Mouse (Mus musculus): ENCODE measurements at regions not wholly inside any gene's neighbourhood (a gene's known extent, or its start where the extent isn't known, plus 50 kb on each side); places are given as distances from the start of the nearest gene placed in this dataset.
A peak's percentile ranks its signal among the peaks of the same experiment; 100 is the strongest.

DNA sequence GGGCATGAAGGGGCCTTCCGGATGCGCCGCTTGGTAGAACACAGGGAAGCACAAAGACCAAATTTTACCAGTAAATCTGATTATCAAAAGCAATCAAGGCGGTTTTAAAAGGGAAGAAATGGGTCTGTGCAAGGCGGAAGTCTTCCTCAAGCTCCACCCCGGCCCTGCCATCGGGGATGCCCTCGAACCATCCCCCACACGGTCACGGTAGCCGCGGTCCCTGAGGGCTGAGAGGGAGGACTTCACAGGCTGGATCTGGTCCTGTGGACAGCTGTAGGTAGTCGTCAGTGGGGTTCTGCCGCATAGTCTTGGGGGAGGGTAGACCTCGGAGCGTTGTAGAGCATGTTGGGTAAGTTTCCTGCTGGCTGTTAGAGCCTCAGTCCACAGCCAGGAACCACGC lies 104.9 kb downstream of the Tpra1 start:
- DNase-seq (ENCODE audit: low read depth, low spot score): no peak

DNA sequence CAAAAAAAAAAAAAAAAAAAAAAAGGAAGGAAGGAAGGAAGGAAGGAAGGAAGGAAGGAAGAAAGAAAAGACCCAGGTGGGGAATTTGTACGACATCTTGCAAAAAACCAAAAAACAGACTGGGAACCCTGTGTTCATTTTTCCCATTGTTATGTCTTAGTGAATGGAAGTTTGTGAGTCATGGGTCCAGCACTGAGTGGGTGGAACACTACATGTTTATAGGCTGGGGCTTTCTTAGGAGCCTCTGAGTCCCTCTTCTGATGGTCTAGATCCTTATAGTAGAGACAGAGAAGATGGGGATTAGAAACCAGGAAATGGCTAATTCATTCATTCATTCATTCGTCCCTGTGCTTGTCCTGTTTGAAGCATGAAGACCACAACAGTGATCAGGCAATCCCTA lies 105.5 kb downstream of the Tpra1 start:
- DNase-seq (ENCODE audit: low read depth, low spot score): no peak

DNA sequence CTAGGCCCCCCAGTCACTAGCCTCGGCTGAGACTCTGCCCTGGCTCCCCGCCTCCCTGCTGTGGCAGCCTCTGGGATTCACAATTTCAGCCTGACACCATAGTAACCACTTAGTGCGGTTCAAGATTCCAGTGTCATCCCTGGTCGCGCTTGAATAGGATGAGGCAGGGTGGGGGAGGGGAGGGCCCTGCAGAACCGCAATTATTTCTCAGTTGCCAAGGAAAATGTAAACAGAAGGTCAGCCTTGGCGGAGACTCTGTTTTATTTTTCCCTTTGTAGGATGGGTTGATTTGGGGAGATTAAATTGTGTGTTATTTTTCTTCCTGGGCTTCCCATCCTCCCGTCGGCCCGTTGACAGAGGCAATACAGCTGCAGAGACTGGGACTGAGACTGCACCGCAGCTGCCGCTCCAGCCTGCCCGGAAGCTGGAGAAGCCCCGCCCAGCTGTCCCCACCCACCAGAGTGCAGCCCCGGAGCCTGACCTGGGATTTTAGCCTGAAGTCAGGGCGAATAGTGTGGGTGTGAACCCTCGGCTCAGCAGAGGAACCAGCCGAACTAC lies 106.6 kb downstream of the Tpra1 start:
- DNase-seq (ENCODE audit: low read depth, low spot score): peak; percentile 40

DNA sequence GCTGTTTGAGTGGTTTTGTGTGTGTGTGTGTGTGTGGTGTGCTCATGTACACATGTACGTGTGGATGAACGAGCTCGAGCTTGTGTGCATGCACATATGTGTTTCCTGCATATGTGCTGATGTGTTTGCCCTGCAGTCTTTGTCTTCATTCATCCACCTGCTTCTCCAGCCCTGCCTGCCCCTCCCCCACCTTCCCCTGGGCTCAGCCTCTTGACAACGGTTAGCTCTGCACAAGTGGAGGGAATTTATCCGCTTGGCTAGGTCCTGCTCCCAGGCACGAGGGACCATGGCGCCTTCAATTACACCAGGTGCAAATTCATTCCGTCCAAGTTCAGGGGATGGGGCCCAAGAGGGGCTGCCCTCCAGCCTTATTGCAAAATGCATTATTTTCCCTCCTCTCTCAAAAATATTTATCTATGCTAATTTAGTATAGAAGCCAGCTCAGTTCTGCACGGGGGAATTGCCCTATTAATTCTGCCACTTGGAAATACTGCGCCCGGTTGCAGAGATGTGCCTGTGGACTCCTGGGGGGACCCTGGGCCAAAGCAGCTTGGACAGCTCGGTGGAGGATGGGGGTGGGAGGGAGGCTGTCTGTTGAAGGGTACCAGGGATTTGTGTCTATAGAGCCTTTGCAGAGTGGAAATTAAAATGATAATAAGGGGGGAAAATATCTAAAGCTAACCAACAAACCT lies 111.1 kb downstream of the Tpra1 start:
- no peak for DNase-seq (ENCODE audit: low read depth, low spot score)

DNA sequence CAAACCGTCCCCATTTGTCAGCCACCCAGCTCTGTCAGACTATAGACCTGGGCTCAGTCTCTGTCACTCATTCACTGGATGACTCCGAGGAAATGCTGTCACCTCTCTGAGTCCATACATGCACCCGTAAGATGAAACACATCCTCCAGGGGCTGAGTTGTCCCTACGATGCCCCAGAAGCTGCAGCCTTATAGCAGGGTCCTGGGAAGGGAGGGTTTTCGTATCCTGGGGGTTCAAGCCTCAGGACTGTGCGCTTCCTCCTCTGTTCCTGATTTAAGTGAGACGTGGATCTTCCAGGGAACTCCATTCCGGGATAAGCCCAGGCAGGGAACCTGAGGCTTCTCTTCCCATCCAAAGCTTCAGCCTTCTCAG lies 111.6 kb downstream of the Tpra1 start:
- no peak for DNase-seq (ENCODE audit: low read depth, low spot score)

DNA sequence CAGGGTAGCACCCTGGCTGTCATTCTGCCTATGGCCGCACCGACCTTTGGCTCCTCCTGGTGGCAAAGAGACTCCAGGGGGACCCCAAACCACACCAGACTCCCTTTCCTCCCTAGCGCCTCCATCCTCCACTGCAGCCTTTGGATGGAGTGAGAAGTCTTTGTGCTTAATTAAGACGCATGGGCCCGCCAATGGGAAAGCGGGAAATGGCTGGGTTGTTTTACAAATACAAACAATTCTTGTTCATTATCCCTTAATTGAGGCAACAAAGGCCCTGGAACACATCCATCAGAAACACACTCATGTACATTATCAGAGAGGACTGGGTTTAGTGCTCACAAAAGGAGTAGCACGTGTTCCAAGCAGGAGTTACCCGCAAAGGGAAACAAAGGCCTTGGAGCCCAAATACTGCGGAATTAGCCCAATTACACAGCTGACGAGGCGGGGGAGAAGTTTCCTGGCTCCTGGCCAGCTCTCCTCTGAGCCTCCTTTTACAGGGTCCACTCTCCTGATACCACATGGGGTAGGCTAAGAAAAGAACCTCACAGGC lies 122.1 kb downstream of the Tpra1 start:
- DNase-seq (ENCODE audit: low read depth, low spot score): no peak

DNA sequence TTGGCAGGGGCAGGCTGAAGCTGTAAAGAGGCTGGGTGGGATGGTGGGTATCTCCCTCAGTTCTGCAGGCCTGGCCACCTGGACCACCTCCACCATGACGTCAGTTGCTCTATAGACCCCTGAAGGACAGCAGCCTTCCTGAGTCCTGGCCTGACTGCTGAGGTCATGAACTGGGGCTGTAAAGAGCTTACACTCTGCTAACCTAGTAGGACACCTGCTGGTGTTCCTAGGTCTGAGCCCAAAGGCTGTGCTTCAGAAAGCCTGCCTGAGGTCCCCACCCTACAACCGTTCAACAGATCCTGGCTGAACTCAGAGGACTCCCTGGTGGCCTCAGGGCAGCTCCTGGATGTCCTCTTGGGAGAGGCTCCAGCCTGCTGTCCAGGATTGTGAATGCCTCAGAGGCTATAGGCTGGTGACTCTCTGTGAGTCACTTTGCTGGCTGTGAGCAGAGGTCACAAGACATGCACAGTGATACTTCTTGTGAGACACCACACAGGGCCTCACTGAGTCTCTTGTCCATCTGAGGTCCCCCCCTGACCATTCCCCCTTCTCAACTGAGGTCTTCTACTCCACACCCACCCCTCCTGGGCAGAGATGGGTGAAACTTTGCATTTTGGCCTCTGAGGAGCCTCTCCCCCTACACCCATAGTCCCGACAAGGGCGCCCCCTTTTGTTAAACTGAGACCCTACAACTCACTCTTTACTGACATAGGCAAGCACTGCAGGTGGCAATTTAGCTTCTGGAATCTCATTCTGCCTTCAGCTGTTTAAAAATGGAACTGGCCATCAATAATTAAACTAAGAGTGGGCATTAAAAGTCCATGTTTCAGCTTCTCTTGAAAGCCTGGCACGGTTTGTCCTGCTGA lies 131.6 kb downstream of the Tpra1 start:
- no peak for DNase-seq (ENCODE audit: low read depth, low spot score)

DNA sequence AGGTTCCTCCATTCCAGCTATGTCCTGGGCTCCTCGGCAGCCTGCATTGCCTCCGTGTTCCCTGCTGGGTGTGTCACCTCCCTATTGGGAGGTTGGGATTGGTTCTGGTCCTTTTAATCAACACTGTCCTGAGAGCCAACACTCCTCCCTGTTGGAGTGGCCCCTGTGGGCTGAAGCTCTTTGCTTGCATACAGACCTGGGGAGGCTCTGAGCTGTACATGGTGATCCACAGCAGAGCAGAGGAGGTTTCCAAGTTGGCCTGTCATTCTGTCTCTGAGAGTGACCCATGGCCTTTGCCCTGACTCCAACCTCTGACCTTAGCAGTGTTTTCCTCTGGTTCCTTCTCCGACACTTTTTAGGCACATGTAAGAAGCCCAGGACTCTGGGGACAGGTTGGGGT lies 132.4 kb downstream of the Tpra1 start:
- no peak for DNase-seq (ENCODE audit: low read depth, low spot score)

DNA sequence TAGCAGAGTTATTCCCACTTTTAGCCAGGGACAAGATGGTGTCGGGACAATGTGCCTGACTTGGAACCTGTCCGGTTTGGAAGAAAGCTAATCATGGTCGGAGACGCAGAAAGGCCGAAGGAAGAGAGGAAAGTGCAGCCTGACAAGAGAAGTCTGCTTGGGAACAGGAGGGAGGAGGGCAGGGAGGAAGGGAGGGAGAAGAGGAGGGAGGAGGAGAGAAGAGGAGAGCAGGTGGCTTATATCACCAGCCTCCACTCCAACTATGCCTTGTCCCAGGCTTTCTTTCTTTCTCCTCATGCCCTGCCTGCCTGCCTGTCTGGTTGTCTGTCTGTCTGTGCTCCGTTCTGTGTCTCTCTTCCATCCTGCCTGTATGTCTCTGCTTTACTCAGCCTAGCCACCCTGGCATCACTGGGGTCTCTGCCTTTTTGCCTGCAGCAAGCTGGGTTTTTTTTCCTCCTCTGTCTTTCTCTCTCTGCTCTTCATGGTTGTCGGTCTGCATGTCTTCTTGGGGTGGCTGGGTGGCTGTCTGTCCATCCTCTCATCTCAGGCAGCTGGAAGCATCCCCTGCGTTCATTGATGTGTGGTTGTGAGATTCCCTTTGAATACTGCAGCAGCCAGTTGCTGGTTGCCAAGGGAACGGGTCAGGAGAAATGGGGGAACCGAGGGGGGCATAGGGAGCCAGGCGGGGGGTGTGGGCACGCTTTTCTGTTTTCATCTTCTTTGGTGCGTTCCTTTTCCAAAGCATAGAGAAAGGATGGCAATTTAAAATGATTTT lies 133.2 kb downstream of the Tpra1 start:
- DNase-seq (ENCODE audit: low read depth, low spot score): no peak

DNA sequence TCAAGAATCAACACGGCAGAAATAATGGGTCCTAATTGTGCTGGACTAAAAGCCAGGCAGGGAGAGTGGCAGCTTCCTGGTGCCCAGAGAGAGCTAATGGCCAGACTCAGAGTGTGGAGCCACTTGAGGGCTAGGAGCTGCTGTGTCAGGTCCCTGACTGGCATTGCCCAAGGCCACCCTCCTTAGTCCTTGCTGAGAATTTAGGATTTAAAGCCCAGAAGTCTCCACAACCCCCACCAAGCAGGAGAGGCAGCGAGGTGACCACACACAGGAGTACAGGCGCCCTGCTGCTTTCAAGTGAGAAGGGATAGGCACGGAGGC lies 133.7 kb downstream of the Tpra1 start:
- no peak for DNase-seq (ENCODE audit: low read depth, low spot score)

DNA sequence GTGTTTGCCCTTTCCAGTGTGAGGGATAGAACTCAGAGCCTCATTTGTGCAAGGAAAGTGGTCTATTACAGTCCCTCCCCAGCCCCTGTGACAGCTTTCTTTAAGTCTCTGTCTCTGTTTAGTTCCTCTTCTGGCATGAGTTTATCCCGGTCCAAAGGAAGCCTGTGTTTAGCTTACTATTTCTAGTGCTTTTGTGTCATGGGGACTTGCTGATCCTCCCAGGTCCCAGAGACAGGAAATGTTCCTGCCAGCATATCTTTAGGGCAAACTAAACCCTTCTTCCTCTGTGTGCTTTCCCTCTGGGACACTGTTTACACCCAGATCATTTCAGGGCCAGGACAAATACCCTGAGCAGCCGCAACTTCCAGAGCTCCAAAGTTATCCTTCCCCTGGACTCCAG lies 135.3 kb downstream of the Tpra1 start:
- DNase-seq (ENCODE audit: low read depth, low spot score): no peak

DNA sequence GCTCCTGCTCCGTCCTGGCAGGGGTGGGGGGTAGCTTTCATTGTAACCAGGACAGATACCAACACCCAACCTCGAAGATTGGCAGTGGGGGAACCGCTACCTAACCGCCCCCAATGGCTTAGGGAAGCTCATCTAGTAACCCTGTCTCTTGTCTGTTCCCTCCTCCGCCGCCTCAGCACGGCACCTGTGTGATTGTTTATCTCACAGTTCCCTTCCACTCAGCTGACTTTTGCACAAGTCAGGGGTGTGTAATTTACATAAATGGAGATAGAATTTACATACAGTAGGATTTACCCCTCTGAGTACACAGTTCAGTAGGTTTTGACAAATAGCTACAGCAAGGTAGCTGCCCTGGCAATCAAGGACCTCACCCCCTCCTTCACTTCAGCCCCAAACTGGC lies 135.8 kb downstream of the Tpra1 start:
- DNase-seq (ENCODE audit: low read depth, low spot score): no peak

DNA sequence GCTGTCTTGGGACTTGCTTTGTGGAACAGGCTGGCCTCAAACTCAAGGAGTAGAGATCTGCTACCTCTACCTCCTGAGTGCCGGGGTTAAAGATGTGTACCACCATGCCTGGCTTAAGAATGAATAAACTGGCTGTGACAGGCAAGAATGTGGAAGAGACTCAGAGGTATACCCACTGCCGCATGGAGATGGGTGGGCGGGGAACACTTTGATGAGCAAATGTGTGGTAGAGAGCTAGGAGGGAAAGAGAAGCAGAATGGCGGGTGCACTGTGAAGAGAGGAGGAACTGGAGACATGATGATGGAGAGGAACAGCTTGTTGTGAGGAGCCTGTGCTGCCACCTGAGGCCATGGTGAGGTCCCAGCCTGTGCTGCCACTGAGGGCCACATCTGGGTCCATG lies 138.9 kb downstream of the Tpra1 start:
- no peak for DNase-seq (ENCODE audit: low read depth, low spot score)

DNA sequence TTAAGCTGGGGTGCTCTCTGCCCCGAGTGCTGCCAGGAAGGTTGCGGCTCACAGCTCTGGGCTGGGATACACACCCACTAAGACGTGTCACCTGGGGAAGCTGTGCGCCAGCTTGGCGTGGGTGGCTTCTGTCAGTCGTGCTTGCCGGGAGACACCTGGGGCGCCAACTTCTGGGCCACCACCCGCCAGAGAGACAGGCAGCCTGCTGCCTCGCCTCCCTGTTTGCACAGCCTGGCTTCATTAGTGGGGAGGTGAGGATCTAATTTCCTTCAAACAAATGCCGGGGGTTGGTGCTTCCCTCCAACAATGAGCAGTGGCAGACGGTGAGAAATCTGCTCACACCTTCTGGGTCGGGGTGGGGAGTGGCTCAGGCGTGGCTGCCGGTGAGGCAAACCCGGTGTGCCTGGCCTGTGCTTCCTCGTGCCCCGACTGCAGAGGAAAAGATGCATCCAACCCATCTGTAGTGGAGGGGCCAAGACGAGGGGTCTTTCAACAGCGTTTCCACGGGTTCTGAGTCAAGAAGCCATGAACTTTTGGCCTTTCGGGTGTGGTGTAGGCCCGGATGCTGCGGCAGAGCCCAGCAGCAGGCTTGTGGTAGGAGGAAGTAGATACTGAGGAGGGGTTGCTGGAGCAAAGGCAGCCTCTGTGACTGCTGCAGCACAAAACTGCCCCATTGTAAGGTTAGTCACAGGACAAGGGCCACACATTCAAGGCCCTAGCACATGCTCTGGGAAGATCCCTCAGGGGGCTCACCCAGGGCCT lies 140.6 kb downstream of the Tpra1 start:
- no peak for DNase-seq (ENCODE audit: low read depth, low spot score)

DNA sequence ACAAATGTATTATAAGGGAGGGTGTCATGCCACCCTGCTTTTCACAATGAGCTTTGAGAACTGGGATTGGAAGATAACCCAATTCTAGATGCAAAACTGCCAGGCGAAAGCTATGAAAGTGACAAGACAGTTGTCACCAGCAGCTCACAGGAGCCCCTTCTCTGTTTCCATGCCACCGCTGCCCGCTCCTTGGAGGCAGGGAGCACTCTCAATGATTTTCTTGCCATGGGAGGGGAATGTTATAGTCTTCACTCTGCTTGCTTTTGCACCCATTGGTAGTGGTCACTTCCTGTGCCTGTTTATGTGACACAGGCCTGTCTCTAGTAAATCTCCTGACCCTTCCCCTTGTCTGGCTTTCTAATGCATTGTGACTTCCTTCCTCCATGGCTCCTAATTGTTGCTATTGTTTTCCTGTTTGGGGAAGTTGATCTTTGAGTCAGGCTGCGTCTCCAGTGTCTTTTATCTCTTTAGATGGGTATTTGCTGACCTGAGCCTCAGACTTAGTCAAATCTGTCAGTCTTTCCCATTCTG lies 143.4 kb downstream of the Tpra1 start:
- no peak for DNase-seq (ENCODE audit: low read depth, low spot score)

DNA sequence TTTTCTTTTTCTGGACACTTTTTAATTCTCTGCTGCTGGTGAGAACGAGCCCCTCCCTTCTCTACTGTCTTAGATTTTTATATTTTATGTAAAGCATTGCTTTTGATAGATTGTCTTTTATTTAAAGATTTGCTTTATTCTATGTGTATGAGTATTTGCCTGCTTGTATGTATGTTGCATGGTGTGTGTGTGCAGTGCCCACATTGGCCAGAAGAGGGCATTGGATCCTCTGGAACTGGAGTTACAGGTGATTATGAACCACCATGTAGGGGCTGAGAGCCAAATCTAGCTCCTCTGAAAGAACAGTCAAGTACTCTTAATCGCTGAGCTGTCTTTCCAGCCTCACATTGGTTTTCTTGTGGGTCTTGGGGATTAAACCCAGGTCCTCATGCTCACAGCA lies 144.4 kb downstream of the Tpra1 start:
- no peak for DNase-seq (ENCODE audit: low read depth, low spot score)

DNA sequence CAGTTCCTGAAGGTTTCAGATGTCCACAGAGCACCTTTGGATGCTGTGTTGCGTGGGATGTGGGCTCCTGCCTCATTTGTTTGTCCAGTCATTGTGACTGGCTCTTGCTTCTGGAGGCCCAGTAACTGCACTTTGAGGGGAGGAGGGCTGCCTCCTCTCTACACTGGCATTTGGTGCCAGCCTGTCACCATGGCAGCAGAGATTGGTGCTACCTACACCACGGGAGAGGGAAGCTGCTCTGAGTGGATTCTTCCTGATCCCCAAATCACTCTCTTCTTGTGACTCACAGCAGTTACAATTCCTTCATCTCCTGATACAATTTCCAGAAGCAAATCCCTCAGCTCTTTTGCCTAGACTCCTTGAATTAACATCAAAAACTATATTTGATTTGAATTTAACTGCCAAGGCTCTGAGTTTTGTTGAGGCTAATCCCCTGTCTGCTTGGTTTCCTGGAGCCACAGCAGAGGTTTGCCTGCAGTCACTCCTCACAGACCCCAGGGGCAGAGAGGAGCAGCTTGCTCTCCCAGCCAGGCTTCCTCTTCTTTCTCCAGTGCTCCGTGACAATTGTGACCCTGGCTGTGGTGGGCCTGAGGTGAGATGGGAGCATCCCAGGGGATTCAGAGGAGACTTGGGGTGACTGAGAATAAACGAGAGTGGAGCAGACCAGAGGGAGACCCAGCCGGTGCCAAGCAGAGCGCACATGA lies 145.7 kb downstream of the Tpra1 start:
- no peak for DNase-seq (ENCODE audit: low read depth, low spot score)

DNA sequence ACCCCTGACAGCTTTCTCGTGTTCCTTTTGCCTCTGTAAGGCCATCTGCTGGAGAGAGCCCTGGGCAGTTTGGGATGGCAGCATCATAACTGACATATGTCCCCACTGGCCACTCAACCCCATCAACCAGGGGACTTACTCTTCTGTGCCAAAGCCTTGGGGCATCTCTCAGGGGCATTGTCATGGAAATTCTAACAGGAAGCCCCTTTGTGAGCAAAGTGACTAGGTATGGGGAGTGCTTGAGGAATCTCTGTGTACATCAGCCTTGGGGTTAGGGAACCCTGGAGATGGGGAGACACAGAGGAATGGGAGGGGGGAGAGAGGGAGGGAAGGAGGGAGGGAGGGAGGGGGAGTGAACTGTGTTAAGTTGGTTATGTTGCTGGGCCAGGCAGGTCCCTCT lies 147.2 kb downstream of the Tpra1 start:
- DNase-seq (ENCODE audit: low read depth, low spot score): no peak

DNA sequence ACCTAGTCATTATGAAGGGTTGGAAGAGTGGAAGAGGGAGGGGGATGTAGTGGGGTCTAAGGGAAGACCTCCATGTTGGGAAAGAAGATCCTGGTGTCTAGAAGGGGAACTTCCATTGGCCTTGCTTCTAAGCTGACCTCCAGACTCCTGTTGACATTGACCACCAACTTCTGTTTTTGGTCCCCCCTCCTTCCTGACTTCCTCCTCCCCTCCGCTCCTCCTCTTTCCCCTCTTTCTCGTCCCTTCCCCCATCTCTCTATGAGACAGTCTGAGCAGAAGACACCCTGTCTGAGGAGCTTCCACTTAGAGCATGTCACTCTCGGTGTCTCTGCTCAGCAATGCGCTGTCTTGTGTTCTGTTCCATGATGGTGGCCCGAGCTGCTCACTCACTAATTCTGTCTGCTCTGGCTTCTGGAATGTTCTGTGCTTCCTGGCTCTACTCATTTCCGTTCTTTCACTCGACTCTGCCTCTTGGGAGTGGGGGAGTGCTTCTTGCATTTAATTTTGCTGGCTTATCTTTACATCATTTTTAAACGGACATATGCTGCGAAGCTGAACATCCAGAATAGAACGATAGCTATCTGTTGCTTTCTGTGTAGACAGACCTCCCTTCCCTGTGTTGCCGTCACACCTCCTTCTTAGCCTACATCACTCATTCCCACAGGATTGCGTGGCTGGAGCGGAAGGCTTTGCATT lies 148.7 kb downstream of the Tpra1 start:
- DNase-seq (ENCODE audit: low read depth, low spot score): no peak

All from forelimb bud, embryonic 11.5 days (tissue).